Mouse (Mus musculus): ENCODE data around the gene Rflnb. TPM values are rescaled to one million over a fixed set of nuclear protein-coding genes. Genes with fewer than 3 reads are reported as not detected.

The Rflnb gene
- total RNA-seq (2012; rRNA removed) = 1.2 and 2.9 TPM in 2 replicates

DNA sequence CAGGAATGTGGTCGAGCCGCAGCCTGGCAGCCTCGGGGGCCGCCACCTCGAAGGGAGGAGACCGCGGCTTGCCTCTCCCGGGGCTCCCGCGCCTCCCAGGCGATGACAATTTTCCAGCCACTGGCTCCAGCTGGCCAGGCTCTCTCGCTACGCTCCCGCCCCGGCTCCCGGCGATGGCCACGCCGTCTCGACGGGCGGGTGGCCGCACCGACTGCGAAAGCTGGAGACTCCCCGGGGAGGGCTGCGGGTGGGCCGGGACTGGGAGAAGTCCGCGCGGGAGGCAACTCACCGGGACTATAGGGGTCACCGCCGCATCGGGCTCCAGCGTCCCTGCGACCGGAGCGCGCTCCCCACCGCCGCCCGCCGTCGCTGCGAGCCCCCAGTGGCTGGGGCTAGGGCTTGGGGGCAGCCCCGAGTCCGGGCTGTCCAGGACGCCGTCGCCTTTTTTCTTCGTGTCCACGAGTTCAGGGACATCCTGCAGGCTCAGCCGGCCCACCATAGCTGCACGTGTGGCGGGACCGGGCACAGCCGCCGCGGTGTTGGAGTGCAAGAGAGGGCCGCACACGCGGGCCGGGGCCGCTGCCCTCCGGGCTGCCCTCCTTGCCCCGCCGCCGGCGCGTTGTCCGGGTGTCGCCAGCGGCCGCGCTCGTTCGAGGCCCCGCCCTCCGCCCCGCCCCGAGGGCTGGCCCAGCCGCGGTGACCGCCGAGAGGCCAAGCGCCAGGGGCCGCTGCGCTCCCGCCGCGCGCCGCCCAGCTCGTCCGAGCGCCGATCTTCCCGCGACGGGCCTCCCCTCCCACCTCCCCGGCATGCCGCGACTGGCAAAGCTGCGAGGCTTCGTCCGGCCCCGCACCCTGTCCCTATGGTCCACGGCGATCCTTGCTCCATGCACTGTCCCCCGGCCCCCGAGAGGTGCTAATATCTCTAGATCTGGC lies at the start of gene Rflnb:
Gene Rflnb, minus strand, starts transcription at position 644 of the 933 bp plus-strand sequence.
- peak within 1 kb of the TSS; percentile 65 to 87 for H3K4me3 ChIP-seq (ENCODE audit: insufficient read depth in 1 of 2, low read depth in 1 of 2, low read length in 2 of 2, poor library complexity in 1 of 2, severe bottlenecking in 1 of 2)
- in situ Hi-C loops (cut with MboI; ENCODE audit: low sequenced_read_pairs in 2 of 2, unreplicated experiment in 2 of 2) = no loop called here
- no peaks in the 10 kb centered on the region for H3K4me1 ChIP-seq (ENCODE audit: control insufficient read depth in 2 of 2, insufficient read depth in 2 of 2, low read length in 2 of 2, poor library complexity in 1 of 2)
- no peaks in the 10 kb centered on the region for H3K9me3 ChIP-seq (ENCODE audit: control insufficient read depth, insufficient read depth, low read depth, low read length)
- no peaks in the 10 kb centered on the region for H3K36me3 ChIP-seq (ENCODE audit: control insufficient read depth, insufficient read depth, low read length, poor library complexity, severe bottlenecking)
- peak within 1 kb of the TSS; percentile 32 for H3K9ac ChIP-seq (ENCODE audit: insufficient read depth, low read depth, low read length, poor library complexity, severe bottlenecking)
- TF ChIP-seq CHD2 (IDR thresholded peaks at IDR 0.05; ENCODE audit: low read depth, low read length) (no peak), ZC3H11A (IDR thresholded peaks at IDR 0.05; ENCODE audit: borderline replicate concordance, low read depth, low read length) (no peak), MAFK (IDR thresholded peaks at IDR 0.05; ENCODE audit: insufficient read depth, low read depth, low read length) (no peak), HCFC1 (IDR thresholded peaks at IDR 0.05; ENCODE audit: borderline replicate concordance, insufficient read depth, low read length) (no peak), ZNF384 (IDR thresholded peaks at IDR 0.05; ENCODE audit: low read depth, low read length) (no peak)
- H3K27ac ChIP-seq (ENCODE audit: insufficient read depth, low read depth, low read length, poor library complexity, severe bottlenecking) = no peak within 1 kb of the TSS
- DNase-seq (ENCODE audit: low read depth, low spot score) = no peak

DNA sequence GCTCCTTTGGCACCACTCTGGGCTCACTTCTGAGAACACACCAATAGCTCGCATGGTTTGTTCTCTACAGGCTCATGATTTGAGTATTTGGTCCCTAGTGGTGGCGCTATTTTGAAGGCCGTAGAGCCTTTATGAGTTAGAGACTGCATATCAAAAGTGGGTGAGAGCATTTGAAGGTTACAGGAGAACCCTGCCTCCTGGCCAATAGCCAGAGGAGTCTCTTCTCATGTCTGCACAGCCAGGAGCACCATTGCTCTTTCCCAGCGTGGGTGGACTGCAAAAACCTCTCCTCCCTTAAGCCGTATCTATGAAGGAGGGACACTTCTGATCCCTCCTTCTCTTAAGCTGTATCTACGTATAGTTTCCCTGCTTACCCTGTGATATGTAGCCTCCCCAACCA lies 49.8 kb upstream of the Rflnb start:
- Histone ChIP-seq H3K27ac (ENCODE audit: insufficient read depth, low read depth, low read length, poor library complexity, severe bottlenecking) (no peak overlapping the region), H3K36me3 (ENCODE audit: control insufficient read depth, insufficient read depth, low read length, poor library complexity, severe bottlenecking) (no peaks in the 10 kb centered on the region; the same call in 1 of the 2 replicates), H3K9me3 (ENCODE audit: control insufficient read depth, insufficient read depth, low read depth, low read length) (no peaks in the 10 kb centered on the region), H3K4me3 (ENCODE audit: insufficient read depth in 1 of 2, low read depth in 1 of 2, low read length in 2 of 2, poor library complexity in 1 of 2, severe bottlenecking in 1 of 2) (no peak overlapping the region), H3K4me1 (ENCODE audit: control insufficient read depth in 2 of 2, insufficient read depth in 2 of 2, low read length in 2 of 2, poor library complexity in 1 of 2) (no peaks in the 10 kb centered on the region), H3K9ac (ENCODE audit: insufficient read depth, low read depth, low read length, poor library complexity, severe bottlenecking) (no peak overlapping the region)
- in situ Hi-C loops (cut with MboI; ENCODE audit: low sequenced_read_pairs in 2 of 2, unreplicated experiment in 2 of 2) = no loop called here
- no peak for TF ChIP-seq CHD2 (IDR thresholded peaks at IDR 0.05; ENCODE audit: low read depth, low read length)
- TF ChIP-seq ZNF384 (IDR thresholded peaks at IDR 0.05; ENCODE audit: low read depth, low read length) = no peak
- no peak for TF ChIP-seq HCFC1 (IDR thresholded peaks at IDR 0.05; ENCODE audit: borderline replicate concordance, insufficient read depth, low read length)
- TF ChIP-seq ZC3H11A (IDR thresholded peaks at IDR 0.05; ENCODE audit: borderline replicate concordance, low read depth, low read length) = no peak
- no peak for TF ChIP-seq MAFK (IDR thresholded peaks at IDR 0.05; ENCODE audit: insufficient read depth, low read depth, low read length)
- DNase-seq (ENCODE audit: low read depth, low spot score) = no peak

DNA sequence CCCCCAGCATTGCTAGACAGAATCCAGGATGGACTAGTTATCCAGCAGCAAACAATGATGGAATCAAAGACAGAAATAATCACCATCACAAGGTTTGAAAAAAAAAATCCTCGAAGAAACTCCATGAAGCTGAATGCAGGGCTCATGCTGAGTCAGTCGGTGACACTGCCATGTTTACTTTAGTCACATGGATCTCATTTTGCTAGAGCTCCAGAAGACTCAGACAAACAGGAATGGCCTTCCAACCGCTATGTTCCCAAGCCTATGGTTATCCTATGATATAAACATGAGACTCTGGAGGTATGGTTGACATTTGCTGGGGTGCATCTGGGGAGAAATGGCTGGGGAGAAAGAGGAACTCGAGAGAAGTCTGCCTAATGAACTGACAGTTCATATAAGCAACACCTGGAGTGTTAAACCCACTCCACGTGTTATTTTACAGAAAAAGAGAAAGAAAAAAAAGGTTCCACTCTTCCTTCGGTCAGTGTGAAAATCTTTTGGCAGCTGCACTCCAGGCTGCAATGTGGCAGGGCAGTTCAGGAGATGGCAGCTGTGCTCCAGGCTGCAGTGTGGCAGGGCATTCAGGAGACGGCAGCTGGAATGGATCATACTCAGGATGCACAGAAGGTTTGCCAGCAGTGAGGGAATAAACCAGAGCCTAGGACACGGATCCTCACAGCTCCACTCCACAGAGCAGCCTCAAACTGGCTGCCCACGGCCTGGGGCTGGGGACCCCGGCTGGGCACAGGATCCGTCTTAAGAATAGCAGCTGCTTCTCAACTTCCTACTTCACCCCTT lies 46.9 kb upstream of the Rflnb start:
- no peaks in the 10 kb centered on the region for H3K4me1 ChIP-seq (ENCODE audit: control insufficient read depth in 2 of 2, insufficient read depth in 2 of 2, low read length in 2 of 2, poor library complexity in 1 of 2)
- no peak for TF ChIP-seq ZNF384 (IDR thresholded peaks at IDR 0.05; ENCODE audit: low read depth, low read length)
- TF ChIP-seq CHD2 (IDR thresholded peaks at IDR 0.05; ENCODE audit: low read depth, low read length) = no peak
- no peak for TF ChIP-seq HCFC1 (IDR thresholded peaks at IDR 0.05; ENCODE audit: borderline replicate concordance, insufficient read depth, low read length)
- no peak for TF ChIP-seq ZC3H11A (IDR thresholded peaks at IDR 0.05; ENCODE audit: borderline replicate concordance, low read depth, low read length)
- no peak for TF ChIP-seq MAFK (IDR thresholded peaks at IDR 0.05; ENCODE audit: insufficient read depth, low read depth, low read length)
- no peak overlapping the region for H3K4me3 ChIP-seq (ENCODE audit: insufficient read depth in 1 of 2, low read depth in 1 of 2, low read length in 2 of 2, poor library complexity in 1 of 2, severe bottlenecking in 1 of 2)
- no peaks in the 10 kb centered on the region for H3K36me3 ChIP-seq (ENCODE audit: control insufficient read depth, insufficient read depth, low read length, poor library complexity, severe bottlenecking)
- H3K9me3 ChIP-seq (ENCODE audit: control insufficient read depth, insufficient read depth, low read depth, low read length) = no peaks in the 10 kb centered on the region
- in situ Hi-C loops (cut with MboI; ENCODE audit: low sequenced_read_pairs in 2 of 2, unreplicated experiment in 2 of 2) = no loop called here
- DNase-seq (ENCODE audit: low read depth, low spot score) = no peak
- no peak overlapping the region for H3K27ac ChIP-seq (ENCODE audit: insufficient read depth, low read depth, low read length, poor library complexity, severe bottlenecking)
- H3K9ac ChIP-seq (ENCODE audit: insufficient read depth, low read depth, low read length, poor library complexity, severe bottlenecking) = no peak overlapping the region

DNA sequence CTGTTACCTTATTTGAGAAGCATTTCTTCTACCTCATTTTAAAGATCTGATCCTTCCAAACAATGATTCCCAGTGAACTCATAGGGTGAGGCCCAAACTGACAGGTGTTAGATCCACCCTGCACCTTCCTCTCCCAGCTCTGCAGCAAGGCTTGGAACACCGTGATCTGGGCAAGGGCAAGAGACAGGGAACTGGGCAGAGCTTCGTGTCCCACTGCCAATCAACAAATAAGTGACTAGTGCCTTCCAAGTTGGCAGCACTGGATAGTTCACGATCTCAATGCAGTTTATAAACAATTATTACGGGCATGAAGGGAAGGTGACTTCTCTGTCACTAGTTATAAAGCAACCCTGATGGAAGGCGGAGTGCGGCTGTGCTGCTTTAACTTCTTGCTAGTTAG lies 42.2 kb upstream of the Rflnb start:
- TF ChIP-seq CHD2 (IDR thresholded peaks at IDR 0.05; ENCODE audit: low read depth, low read length) = no peak
- no peak for TF ChIP-seq ZC3H11A (IDR thresholded peaks at IDR 0.05; ENCODE audit: borderline replicate concordance, low read depth, low read length)
- TF ChIP-seq ZNF384 (IDR thresholded peaks at IDR 0.05; ENCODE audit: low read depth, low read length) = no peak
- TF ChIP-seq MAFK (IDR thresholded peaks at IDR 0.05; ENCODE audit: insufficient read depth, low read depth, low read length) = no peak
- no peak for TF ChIP-seq HCFC1 (IDR thresholded peaks at IDR 0.05; ENCODE audit: borderline replicate concordance, insufficient read depth, low read length)
- no peaks in the 10 kb centered on the region for H3K4me1 ChIP-seq (ENCODE audit: control insufficient read depth in 2 of 2, insufficient read depth in 2 of 2, low read length in 2 of 2, poor library complexity in 1 of 2)
- no peak overlapping the region for H3K4me3 ChIP-seq (ENCODE audit: insufficient read depth in 1 of 2, low read depth in 1 of 2, low read length in 2 of 2, poor library complexity in 1 of 2, severe bottlenecking in 1 of 2)
- no peak overlapping the region for H3K9ac ChIP-seq (ENCODE audit: insufficient read depth, low read depth, low read length, poor library complexity, severe bottlenecking)
- no peak for DNase-seq (ENCODE audit: low read depth, low spot score)
- in situ Hi-C loops (cut with MboI; ENCODE audit: low sequenced_read_pairs in 2 of 2, unreplicated experiment in 2 of 2) = no loop called here
- no peak overlapping the region for H3K27ac ChIP-seq (ENCODE audit: insufficient read depth, low read depth, low read length, poor library complexity, severe bottlenecking)
- H3K36me3 ChIP-seq (ENCODE audit: control insufficient read depth, insufficient read depth, low read length, poor library complexity, severe bottlenecking) = no peaks in the 10 kb centered on the region
- H3K9me3 ChIP-seq (ENCODE audit: control insufficient read depth, insufficient read depth, low read depth, low read length) = no peaks in the 10 kb centered on the region
